Mouse (Mus musculus) right cerebral cortex, postnatal 14 days (tissue): Measurements from ENCODE around the gene Rxrg.

Experiments used
- DNase-seq: peaks from one replicate; pipeline ENCODE4 v3.0.0; 2022

Gene Rxrg

DNA sequence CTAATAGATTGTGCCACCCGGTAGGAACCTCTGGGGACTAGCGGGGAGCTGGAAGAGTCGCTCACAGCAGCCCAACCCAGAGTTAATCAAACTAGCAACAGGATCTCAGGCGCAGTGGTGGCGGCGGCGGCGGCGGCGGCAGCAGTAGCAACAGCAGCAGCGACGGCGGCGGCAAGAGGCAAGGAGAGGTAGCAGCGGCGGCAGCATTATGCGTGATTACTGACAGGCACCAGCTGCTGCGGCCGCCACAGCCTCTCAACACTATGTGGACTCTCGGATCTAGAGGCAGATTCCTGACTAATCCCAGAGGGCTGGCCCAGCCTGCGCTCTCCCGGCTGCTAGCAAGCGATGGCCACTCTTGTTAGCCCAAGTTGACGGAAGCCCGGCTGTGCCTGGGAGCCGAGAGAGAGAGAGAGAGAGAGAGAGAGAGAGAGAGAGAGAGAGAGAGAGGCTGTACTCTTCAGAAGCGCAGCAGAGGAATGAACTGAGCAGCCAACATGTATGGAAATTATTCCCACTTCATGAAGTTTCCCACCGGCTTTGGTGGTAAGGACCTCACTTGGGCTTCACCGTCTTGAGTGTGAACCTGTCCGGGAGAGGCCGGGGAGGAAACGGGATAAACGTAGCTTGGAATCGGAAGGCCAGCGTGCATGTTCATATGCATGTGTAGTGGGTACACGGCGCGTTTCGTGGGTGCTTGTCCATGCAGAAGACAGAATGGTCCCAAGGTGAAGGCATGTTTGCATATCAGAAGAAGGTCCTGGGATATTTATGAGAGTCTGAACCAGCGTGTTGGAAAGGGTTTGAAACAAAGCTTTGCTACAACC, at the start of gene Rxrg:
TSS of gene Rxrg (plus strand) at position 130 of the 827 bp plus-strand sequence.
- DNase-seq = peak; percentile 70

DNA sequence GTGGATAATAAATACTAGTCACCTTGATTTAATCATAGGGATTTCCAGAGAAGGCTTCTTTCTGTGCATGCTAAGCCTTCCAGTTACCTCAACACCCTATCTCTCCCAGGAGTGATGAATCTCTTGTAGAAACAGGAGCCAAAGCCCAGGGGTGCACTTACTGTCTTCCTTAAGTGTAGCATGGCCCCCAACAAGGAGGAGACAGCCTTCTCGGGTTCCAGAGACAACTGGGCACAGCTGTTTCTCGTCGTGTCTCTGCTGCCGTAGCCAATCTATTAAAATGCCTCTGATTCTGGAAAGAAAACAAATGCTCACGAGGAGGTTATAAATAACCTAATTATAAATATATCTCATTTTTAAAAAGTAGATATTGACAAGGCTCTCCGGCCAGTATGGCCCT, 48.9 kb upstream of the Rxrg start:
- no peak for DNase-seq

- peak; percentile 26 for DNase-seq
Measured at GRCm38 (mm10) chr1:167551601-167552000, 46.6 kb upstream of the Rxrg start.

DNA sequence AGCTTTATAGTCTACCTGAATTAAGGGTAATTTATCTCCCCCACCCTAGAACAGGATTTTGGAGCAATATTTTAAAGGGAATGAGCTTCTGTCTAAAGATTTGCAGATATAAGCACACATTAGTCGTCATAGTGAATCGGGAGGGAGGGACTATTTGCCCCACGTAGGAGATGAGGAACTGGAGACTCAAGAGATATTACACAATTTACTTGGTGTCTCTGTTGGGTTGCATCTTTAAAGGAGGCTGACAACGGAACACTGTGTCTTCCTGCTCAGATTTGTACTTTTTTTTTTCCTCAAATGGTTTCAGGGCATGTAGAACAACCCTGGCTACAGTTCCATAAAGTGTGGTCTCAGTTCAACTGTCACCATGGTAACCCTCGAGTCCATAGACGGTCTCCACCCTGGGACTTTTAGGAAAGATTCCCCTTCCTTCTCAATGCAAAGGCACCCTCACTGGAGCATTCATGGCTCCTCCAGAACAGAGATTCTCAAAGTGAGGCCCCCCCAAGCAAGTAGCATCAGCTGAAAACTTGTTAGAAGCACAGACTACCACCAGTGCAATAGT, 44.1 kb upstream of the Rxrg start:
- DNase-seq = no peak

GRCm38 (mm10) chr1:167566571-167566970, 31.6 kb upstream of the Rxrg start:
- no peak for DNase-seq

DNA sequence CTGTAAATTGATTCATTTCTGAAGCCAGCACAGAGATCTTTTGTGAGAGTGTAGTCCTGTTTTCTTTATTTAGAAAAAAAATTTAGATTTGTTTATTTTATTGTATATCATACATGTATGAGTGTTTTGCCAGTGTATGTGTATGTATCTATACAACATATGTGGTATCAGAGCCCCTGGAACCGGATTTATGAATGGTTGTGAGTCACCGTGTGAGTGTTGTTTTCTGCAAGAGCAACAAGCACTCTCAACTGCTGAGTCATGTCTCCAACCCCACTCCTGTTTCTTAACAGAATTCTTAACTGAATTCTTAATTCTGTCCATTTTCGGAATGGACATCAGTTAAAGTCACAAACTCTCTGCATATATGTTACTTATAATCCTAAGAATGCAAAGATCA, 19.1 kb upstream of the Rxrg start:
- DNase-seq = no peak

- no peak for DNase-seq
Measured at GRCm38 (mm10) chr1:167583195-167583594, 15.0 kb upstream of the Rxrg start.

DNA sequence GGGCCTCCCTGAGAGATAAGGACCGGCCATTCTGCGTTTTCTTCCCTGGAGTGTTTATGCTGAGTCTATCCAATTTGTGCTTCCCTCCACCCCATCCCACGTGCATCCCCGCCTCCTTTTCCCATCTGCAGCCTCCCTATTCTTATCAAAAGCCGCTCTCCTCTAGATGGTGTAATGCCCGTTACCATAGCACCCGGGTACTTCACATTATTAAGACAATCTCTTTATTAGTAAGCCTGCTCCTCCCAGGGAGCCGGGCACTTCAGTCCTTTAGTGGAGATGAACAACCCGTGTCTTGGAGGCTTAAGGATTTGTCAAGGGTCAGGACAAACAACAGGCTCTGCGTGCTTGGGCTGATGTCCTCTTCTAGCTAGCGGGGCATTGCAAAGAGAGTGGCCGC, 14.3 kb upstream of the Rxrg start:
- no peak for DNase-seq

DNA sequence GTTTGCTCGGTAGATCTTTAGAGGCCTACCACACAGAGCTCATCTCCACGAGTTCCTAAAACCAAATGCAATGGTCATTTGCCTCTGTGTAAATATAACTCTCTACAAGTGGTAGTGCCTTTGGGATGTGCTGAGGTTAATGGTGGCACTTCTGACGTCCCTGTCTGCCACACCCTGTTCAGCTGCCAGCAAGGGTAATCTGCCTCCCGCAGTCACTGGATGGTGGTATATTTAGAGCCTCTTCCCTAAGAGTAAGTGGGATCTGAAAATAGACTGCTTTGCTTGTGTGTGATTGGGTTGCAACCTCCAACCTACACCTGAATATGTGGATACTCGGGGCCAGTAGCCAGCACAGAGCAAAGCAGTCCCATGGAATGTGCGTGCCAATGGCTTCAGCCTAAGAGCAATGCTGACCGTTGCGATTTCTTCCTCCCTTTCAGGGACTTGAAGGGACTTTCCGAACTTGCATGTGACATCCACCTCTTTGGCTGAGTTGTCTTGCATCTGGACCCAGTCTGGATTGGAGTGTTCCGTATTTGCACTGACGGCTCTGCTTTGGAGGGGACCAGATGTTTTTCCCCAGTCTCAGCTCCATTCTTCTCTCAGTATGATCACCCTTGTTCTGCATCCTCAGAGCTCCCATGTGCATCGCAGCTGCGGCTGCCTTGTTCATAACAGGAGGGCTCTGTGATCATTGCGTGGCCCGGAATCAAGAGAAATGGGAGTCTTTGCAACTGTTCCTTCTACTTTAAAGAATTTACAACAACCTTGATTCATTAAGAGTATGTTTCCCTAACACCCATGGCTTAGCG, 9.2 kb upstream of the Rxrg start:
- no peak for DNase-seq

- DNase-seq = no peak
Measured at GRCm38 (mm10) chr1:167592175-167592574, 6.0 kb upstream of the Rxrg start.

GRCm38 (mm10) chr1:167599211-167599735, 1.1 kb downstream of the Rxrg start:
- no peak for DNase-seq

DNA sequence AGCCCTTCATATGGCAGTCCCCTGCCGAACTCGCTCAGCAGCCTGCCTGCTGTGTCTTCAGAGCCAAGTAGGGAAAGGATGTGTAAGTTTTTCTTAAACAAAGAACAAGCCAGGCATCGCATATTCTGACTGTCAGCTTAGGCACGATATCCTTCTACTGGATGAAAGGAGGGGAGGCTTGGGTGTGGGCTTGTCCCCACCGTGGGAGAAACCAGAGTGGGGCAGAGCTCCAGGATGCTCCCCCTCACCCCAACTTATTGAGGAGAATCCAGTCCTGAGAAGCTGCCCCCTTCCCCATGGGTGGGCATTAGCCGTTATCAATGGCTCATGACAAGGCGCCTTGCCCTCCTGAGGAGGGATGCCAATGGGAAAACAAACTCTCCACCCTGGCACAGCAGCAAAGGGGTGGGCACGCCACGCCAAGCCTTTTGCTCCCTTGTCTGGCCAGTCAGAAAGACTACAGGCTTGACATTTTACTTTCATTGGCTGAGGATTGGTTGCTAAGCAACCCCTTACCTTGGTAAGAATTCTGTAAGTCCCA, 10.1 kb downstream of the Rxrg start:
- peak; percentile 28 for DNase-seq

DNA sequence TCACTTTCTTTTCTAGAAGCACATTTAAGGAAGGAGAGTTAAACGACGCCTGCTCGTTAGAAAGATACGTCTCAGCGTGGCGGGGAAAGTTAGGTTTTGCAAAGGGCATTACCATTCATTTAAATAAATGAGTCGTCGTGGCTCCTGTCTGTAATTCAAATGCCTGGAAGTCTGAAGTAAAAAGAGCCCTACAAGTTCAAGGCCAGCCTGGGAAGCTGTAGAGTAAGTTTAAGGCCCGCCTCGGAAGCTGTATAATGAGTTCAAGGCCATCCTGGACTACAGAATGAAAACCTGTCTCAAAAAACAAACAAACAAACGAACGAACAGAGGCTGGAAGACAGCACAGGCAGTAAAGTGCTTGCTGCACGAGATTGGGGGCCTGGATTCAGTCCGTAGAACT, 18.9 kb downstream of the Rxrg start:
- no peak for DNase-seq

- no peak for DNase-seq
Measured at GRCm38 (mm10) chr1:167617995-167618489, 19.9 kb downstream of the Rxrg start.

DNA sequence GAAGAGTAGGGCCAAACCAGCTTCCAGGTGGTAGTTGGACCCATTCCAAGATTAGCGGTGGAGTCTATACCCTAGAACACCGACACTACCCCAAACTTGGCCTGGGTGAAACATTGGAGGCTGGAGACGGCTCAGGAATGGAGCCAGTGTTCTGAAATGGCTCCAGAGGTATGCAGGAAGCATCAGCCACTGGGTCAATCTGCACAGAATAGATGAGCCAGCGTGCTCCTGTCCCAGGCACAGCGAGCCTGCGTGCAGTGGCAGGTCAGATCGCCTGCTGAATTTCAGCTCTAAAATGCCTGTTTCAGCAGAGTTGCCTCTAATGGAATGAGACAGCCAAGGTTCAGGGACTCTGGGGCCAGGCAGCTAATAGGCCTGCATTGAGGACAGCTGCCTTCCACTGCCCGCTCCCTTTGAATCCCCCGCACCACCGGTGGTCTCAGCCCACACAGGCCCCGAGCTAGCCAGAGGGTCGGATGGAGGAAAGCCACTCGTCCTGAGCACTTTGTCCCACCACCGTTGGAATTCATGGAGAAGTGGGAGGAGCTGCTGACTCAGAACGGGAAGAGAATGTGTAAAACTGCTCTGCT, 22.1 kb downstream of the Rxrg start:
- no peak for DNase-seq

DNA sequence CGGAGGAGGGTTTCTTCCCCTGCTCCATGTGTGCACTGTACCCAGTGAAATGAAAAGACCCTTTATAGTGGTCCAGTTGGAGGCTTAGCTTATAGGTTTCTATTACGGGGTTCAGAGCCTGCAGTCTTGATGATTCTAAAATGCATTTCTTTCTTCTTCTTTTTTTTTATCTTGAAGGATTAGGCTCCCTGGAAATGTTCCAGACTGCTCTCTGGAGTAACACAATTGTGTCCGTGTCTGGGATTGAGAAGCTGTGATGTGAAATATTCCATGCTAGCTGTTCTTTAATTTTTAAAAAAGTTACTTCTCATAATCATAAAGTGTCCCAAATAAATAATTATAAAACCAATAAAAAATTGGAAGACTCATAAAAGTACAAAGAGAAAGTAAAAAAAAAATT, 26.9 kb downstream of the Rxrg start:
- no peak for DNase-seq

DNA sequence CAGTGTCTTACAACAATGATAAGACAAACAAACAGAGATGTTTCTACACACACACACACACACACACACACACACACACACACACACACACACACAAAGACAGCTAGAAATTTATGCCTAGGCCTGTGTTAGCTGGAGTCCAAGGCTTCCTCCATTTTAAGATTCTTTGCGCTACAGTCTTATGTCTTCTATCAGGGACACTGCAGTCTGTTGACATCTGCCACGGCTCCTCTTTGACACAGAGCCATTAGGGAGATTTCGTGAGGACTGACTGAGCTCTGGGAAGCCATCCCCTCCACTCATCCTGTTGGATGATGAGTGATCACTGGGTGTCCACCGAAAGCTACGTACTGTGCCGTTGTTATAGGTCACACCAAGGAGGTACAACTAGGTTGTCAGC, 33.6 kb downstream of the Rxrg start:
- DNase-seq = no peak

- DNase-seq = no peak
Measured at GRCm38 (mm10) chr1:167635702-167636101, 37.5 kb downstream of the Rxrg start.

DNA sequence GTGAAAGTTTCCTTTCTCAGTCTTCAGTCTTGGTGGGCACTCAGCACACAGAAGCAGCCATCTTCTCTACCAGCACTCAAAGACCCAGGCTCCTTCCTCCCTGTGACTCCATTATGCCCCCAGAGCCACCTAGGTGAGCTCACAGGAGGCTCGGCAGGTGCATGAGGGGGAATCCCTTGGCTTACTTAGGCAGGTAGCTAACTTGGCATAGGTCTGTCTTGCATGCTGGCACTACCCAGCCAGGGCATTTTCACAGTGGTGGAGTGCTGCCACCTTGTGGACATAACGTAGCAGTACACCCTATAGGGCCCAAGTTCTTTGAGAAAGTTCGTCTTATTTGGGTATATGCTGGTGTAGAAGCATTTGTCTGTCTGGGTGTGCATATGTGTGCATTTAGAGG, 38.8 kb downstream of the Rxrg start:
- peak; percentile 46 for DNase-seq

DNA sequence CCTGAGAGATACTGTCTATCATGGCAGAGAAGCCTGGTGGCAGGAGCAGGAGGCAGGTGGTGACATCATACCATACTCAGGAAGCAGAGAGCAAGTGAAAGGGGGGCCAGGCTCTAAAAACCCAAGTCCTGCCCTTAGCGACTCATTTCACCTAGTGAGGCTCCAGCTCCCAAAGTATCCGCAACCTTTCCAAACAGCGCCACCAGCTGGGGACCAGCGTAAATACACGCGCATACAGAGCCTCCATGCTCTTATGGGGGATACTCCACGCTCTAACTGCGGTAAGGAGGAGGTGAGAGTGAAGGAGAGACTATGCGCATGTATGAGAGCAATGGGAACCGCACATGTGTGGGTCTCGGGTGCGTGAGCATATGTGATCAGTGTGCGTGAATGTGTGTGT, 39.9 kb downstream of the Rxrg start:
- DNase-seq = peak; percentile 50

- peak; percentile 19 for DNase-seq
Measured at GRCm38 (mm10) chr1:167638901-167639300, 40.7 kb downstream of the Rxrg start.

GRCm38 (mm10) chr1:167644866-167645537, 46.8 kb downstream of the Rxrg start:
- DNase-seq = peak; percentile 91
